Mouse (Mus musculus): ENCODE results near the gene Actr1b. TPM values are rescaled to one million over a fixed set of nuclear protein-coding genes. Genes with fewer than 3 reads are reported as not detected.

Gene Actr1b
- total RNA-seq, 1 experiment: 115 TPM

DNA sequence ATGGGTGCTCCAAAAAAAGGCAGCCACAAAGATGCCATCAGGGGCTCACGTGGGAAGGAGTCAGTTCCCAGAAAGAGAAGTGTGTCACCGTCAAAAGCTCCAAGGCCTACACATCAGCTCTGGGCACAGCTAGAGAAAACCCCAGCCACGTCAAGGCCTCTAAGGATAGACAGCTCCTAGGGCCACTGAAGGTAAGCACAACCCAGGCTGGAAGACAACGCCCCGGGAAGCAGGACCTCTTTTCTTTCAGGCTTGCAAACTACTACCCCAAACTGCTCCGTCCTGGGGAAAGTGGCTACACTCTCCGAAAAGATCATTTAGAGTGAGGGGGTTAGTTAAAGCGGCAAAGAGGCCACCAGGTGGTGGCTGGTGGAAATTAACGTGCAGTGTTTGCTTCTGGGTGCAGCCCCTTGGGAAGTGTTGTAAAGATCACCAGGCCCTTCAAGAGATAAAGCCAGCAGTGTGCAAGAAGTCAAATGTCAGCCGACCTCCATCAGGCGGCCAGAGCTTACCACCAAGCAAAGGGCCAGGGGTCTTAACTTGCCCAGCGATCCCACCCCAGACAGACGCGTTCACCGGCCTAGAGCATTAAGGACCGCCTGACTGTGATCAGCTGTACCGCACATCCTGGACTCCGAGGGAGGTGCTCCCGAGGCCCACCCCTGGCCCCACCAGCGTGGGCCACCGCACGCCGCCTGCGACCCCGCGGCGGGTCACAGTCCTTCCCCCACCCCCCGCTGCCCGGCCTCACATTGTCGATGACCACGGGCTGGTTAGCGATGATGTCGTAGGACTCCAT, 5.0 kb downstream of the Actr1b start:
- H3K9ac ChIP-seq (ENCODE audit: insufficient read depth, low read depth, low read length, poor library complexity, severe bottlenecking): peak overlapping the region; percentile 93
- no peaks in the 10 kb centered on the region for H3K9me3 ChIP-seq (ENCODE audit: control insufficient read depth, insufficient read depth, low read depth, low read length)
- H3K27ac ChIP-seq (ENCODE audit: insufficient read depth, low read depth, low read length, poor library complexity, severe bottlenecking): peak overlapping the region; percentile 49; the same call in 1 of the 2 replicates
- no peak for DNase-seq (ENCODE audit: low read depth, low spot score)
- peaks cover 28% of the 10 kb centered on the region for H3K36me3 ChIP-seq (ENCODE audit: control insufficient read depth, insufficient read depth, low read length, poor library complexity, severe bottlenecking)
- in situ Hi-C loops (cut with MboI; ENCODE audit: low sequenced_read_pairs in 2 of 2, unreplicated experiment in 2 of 2): no loop called here
- TF ChIP-seq ZC3H11A (IDR thresholded peaks at IDR 0.05; ENCODE audit: borderline replicate concordance, low read depth, low read length): no peak
- no peak for TF ChIP-seq MAFK (IDR thresholded peaks at IDR 0.05; ENCODE audit: insufficient read depth, low read depth, low read length)
- no peak for TF ChIP-seq CHD2 (IDR thresholded peaks at IDR 0.05; ENCODE audit: low read depth, low read length)
- no peak for TF ChIP-seq ZNF384 (IDR thresholded peaks at IDR 0.05; ENCODE audit: low read depth, low read length)
- no peak; the same call in 1 of the 2 replicates for TF ChIP-seq HCFC1 (IDR thresholded peaks at IDR 0.05; ENCODE audit: borderline replicate concordance, insufficient read depth, low read length)
- H3K4me3 ChIP-seq (ENCODE audit: insufficient read depth in 1 of 2, low read depth in 1 of 2, low read length in 2 of 2, poor library complexity in 1 of 2, severe bottlenecking in 1 of 2): peak overlapping the region; percentile 92 to 98
- peaks cover 10 to 17% of the 10 kb centered on the region in 2 experiments for H3K4me1 ChIP-seq (ENCODE audit: control insufficient read depth in 2 of 2, insufficient read depth in 2 of 2, low read length in 2 of 2, poor library complexity in 1 of 2)

DNA sequence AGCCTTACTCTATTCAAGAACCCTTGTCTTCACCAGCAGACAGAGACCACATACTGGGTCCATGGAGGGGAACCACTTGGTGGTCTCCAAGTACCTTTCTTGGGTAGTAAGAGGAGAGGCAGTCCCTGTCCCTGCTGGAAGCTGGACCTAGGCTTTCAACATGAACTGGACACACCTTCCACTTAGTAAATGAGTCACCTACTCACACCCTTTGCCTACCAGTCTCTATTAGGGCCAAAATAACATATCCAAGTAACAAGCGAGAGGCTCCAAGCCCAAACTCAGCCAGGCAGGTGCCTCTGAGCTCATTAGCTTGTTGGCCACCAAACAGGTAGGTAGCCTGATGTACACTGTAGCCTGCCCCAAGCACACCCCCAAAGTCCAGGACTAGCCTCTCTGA, 5.6 kb downstream of the Actr1b start:
- H3K9me3 ChIP-seq (ENCODE audit: control insufficient read depth, insufficient read depth, low read depth, low read length): no peaks in the 10 kb centered on the region
- no peak overlapping the region; the same call in 1 of the 2 replicates for H3K27ac ChIP-seq (ENCODE audit: insufficient read depth, low read depth, low read length, poor library complexity, severe bottlenecking)
- no peak for DNase-seq (ENCODE audit: low read depth, low spot score)
- peaks cover 10 to 17% of the 10 kb centered on the region in 2 experiments for H3K4me1 ChIP-seq (ENCODE audit: control insufficient read depth in 2 of 2, insufficient read depth in 2 of 2, low read length in 2 of 2, poor library complexity in 1 of 2)
- H3K9ac ChIP-seq (ENCODE audit: insufficient read depth, low read depth, low read length, poor library complexity, severe bottlenecking): peak overlapping the region; percentile 93; the same call in 1 of the 2 replicates
- in situ Hi-C loops (cut with MboI; ENCODE audit: low sequenced_read_pairs in 2 of 2, unreplicated experiment in 2 of 2): no loop called here
- peak overlapping the region; percentile 92 to 98; a peak in 3 of 4 replicates for H3K4me3 ChIP-seq (ENCODE audit: insufficient read depth in 1 of 2, low read depth in 1 of 2, low read length in 2 of 2, poor library complexity in 1 of 2, severe bottlenecking in 1 of 2)
- H3K36me3 ChIP-seq (ENCODE audit: control insufficient read depth, insufficient read depth, low read length, poor library complexity, severe bottlenecking): peaks cover 33% of the 10 kb centered on the region
- TF ChIP-seq ZNF384 (IDR thresholded peaks at IDR 0.05; ENCODE audit: low read depth, low read length) (no peak), ZC3H11A (IDR thresholded peaks at IDR 0.05; ENCODE audit: borderline replicate concordance, low read depth, low read length) (no peak), HCFC1 (IDR thresholded peaks at IDR 0.05; ENCODE audit: borderline replicate concordance, insufficient read depth, low read length) (no peak), CHD2 (IDR thresholded peaks at IDR 0.05; ENCODE audit: low read depth, low read length) (no peak), MAFK (IDR thresholded peaks at IDR 0.05; ENCODE audit: insufficient read depth, low read depth, low read length) (no peak)

DNA sequence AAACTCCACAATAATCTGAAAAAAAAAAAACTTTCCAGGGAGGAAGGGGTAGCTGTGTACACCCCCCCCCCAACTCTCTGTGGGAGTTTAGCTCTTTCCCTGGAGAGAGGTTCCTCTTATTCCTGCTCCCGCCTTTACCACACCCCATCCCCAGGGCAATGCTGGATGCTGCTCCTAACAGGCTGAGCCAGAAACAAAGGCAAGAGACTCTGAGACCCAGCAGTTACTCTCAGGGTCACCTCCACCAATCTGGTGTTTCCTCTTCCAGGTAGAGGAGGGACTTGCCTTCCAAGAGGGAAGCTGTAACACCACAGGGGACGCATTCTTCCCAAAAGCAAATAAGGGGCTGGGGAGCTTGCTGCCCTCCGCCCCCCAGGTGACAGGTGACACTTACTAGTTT, 6.4 kb downstream of the Actr1b start:
- peak; percentile 72 for DNase-seq (ENCODE audit: low read depth, low spot score)
- peak overlapping the region; percentile 8; the same call in 1 of the 2 replicates for H3K9ac ChIP-seq (ENCODE audit: insufficient read depth, low read depth, low read length, poor library complexity, severe bottlenecking)
- no peaks in the 10 kb centered on the region for H3K9me3 ChIP-seq (ENCODE audit: control insufficient read depth, insufficient read depth, low read depth, low read length)
- H3K36me3 ChIP-seq (ENCODE audit: control insufficient read depth, insufficient read depth, low read length, poor library complexity, severe bottlenecking): peaks cover 33% of the 10 kb centered on the region
- TF ChIP-seq MAFK (IDR thresholded peaks at IDR 0.05; ENCODE audit: insufficient read depth, low read depth, low read length): no peak
- no peak for TF ChIP-seq ZC3H11A (IDR thresholded peaks at IDR 0.05; ENCODE audit: borderline replicate concordance, low read depth, low read length)
- TF ChIP-seq ZNF384 (IDR thresholded peaks at IDR 0.05; ENCODE audit: low read depth, low read length): no peak
- no peak for TF ChIP-seq HCFC1 (IDR thresholded peaks at IDR 0.05; ENCODE audit: borderline replicate concordance, insufficient read depth, low read length)
- no peak for TF ChIP-seq CHD2 (IDR thresholded peaks at IDR 0.05; ENCODE audit: low read depth, low read length)
- no peak overlapping the region; the same call in 1 of the 2 replicates for H3K27ac ChIP-seq (ENCODE audit: insufficient read depth, low read depth, low read length, poor library complexity, severe bottlenecking)
- H3K4me3 ChIP-seq (ENCODE audit: insufficient read depth in 1 of 2, low read depth in 1 of 2, low read length in 2 of 2, poor library complexity in 1 of 2, severe bottlenecking in 1 of 2): 0 out of 4 replicates have a peak overlapping the region, but pooled peaks of 1 of the 2 experiments have one; percentile 92
- peaks cover 10 to 17% of the 10 kb centered on the region in 2 experiments for H3K4me1 ChIP-seq (ENCODE audit: control insufficient read depth in 2 of 2, insufficient read depth in 2 of 2, low read length in 2 of 2, poor library complexity in 1 of 2)
- in situ Hi-C loops (cut with MboI; ENCODE audit: low sequenced_read_pairs in 2 of 2, unreplicated experiment in 2 of 2): no loop called here

DNA sequence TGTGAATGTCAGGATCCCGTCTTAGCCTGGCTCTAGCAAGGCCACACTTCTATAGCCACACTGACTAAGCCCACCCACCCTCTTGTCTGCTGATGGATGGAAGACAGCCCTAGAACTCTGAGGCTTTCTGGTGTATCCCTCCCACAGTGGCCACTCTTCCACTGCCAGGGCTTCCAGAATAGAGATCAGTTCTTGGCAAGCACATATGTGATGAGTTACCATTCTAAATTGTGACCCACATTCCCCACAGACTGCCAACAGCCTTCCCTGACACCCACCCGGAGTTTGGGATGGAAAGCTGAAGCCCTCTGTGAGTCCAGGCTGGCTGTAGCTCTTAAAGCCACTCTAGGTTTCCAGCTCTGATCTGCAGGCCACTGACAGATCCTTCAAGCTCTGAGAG, 7.1 kb downstream of the Actr1b start:
- in situ Hi-C loops (cut with MboI; ENCODE audit: low sequenced_read_pairs in 2 of 2, unreplicated experiment in 2 of 2): no loop called here
- peaks cover 10 to 17% of the 10 kb centered on the region in 2 experiments for H3K4me1 ChIP-seq (ENCODE audit: control insufficient read depth in 2 of 2, insufficient read depth in 2 of 2, low read length in 2 of 2, poor library complexity in 1 of 2)
- peaks cover 39% of the 10 kb centered on the region for H3K36me3 ChIP-seq (ENCODE audit: control insufficient read depth, insufficient read depth, low read length, poor library complexity, severe bottlenecking)
- H3K4me3 ChIP-seq (ENCODE audit: insufficient read depth in 1 of 2, low read depth in 1 of 2, low read length in 2 of 2, poor library complexity in 1 of 2, severe bottlenecking in 1 of 2): no peak overlapping the region
- no peaks in the 10 kb centered on the region for H3K9me3 ChIP-seq (ENCODE audit: control insufficient read depth, insufficient read depth, low read depth, low read length)
- 0 out of 2 replicates have a peak overlapping the region, but pooled peaks have one; percentile 5 for H3K9ac ChIP-seq (ENCODE audit: insufficient read depth, low read depth, low read length, poor library complexity, severe bottlenecking)
- no peak for DNase-seq (ENCODE audit: low read depth, low spot score)
- TF ChIP-seq ZNF384 (IDR thresholded peaks at IDR 0.05; ENCODE audit: low read depth, low read length) (no peak), ZC3H11A (IDR thresholded peaks at IDR 0.05; ENCODE audit: borderline replicate concordance, low read depth, low read length) (no peak), CHD2 (IDR thresholded peaks at IDR 0.05; ENCODE audit: low read depth, low read length) (no peak), HCFC1 (IDR thresholded peaks at IDR 0.05; ENCODE audit: borderline replicate concordance, insufficient read depth, low read length) (no peak), MAFK (IDR thresholded peaks at IDR 0.05; ENCODE audit: insufficient read depth, low read depth, low read length) (no peak)
- peak overlapping the region; percentile 48; the same call in 1 of the 2 replicates for H3K27ac ChIP-seq (ENCODE audit: insufficient read depth, low read depth, low read length, poor library complexity, severe bottlenecking)

Data from ES-E14 (cell line).